ENCODE assay signal across 15 mouse cellular contexts in the genomic region with DNA sequence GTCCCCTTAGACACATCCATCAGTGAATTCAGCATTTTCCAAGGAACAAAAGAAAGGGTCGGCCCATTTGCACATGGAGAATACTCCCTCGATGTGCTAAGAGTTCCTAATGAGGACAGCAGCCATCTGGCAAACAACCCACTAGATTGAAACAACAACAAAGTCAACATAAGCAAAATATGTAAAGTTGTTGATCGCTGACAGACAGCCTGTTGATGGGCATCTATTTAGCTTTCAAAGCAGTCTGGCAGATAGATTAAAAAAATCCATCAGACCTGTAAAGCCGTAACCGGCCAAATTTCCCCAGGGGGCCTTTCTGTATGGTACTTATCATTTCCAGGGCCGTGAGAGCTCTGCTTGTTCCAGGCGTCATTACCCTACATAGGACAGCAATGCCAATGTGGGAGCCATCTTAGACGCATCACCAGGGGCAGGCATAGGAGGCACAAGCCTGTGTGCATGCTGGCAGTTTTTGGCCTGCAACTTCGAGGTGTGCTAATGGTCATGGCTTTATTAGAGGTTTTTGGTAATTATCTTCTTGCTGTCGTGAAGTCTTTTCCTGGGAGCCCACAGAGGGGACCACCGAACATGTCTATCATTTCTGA.
"Had no signal": no experiment of that assay in that cellular context is flagged by ENCODE, and none has a peak within 500 bp of the region (broad histone marks: within the 10 kb centered on the region; RNA-seq: fewer than 3 reads in every experiment).

No protein-coding gene starts in this region.

- ATAC-seq: intestine, embryonic 16.5 days; liver, embryonic 12.5 days; midbrain, embryonic 13.5 days had no signal

- H3K4me1 ChIP-seq: liver, embryonic 12.5 days; stomach, embryonic 15.5 days had no signal

- H3K27me3 ChIP-seq: kidney, embryonic 15.5 days; limb, embryonic 15.5 days; liver, embryonic 12.5 days; midbrain, embryonic 13.5 days; stomach, embryonic 15.5 days had no signal

- H3K9ac ChIP-seq: kidney, embryonic 15.5 days; limb, embryonic 15.5 days; liver, embryonic 12.5 days; lung, embryonic 14.5 days; midbrain, embryonic 13.5 days; stomach, embryonic 15.5 days had no signal

- H3K4me3 ChIP-seq: left cerebral cortex, adult 2 months; limb, embryonic 15.5 days; liver, embryonic 12.5 days; midbrain, embryonic 13.5 days; stomach, embryonic 15.5 days had no signal

- H3K27ac ChIP-seq: left cerebral cortex, adult 2 months; limb, embryonic 15.5 days; liver, embryonic 12.5 days; midbrain, embryonic 13.5 days; stomach, embryonic 15.5 days had no signal

- H3K36me3 ChIP-seq: kidney, embryonic 15.5 days; limb, embryonic 15.5 days; liver, embryonic 12.5 days; midbrain, embryonic 13.5 days; stomach, embryonic 15.5 days had no signal

- H3K4me2 ChIP-seq: limb, embryonic 15.5 days; liver, embryonic 12.5 days; lung, embryonic 14.5 days; midbrain, embryonic 13.5 days; stomach, embryonic 15.5 days had no signal

- H3K9me3 ChIP-seq: kidney, embryonic 15.5 days; limb, embryonic 15.5 days; liver, embryonic 12.5 days; midbrain, embryonic 13.5 days; stomach, embryonic 15.5 days had no signal

- DNase-seq: kidney, adult 2 months; kidney, postnatal 14 days; lung, embryonic 14.5 days; lung, postnatal 10 days; lung, postnatal 4 days; right cerebral cortex, postnatal 4 days; spleen, adult 18-20 months; thymus, postnatal 36 days had no signal
